Mouse (Mus musculus) common myeloid progenitor, adult 5-6 weeks (primary cell): ENCODE measurements around the gene Ndrg4. TPM values are rescaled to one million over a fixed set of nuclear protein-coding genes. Genes with fewer than 3 reads are reported as not detected.
A peak's percentile ranks its signal among the peaks of the same experiment; 100 is the strongest.

Experiments
- ATAC-seq: replicated peaks from 2 replicates; pipeline ENCODE4 v1.8.0; 2016; ENCODE audit warnings: low read depth, mild to moderate bottlenecking, moderate TSS enrichment, inconsistent platforms; ENCODE audit not compliant: poor library complexity, severe bottlenecking
- total RNA-seq: library from RNA; stranded (forward); fragments of 200-1000, 187-1606 nt; gene quantifications from 2 replicates; pipeline ENCODE4 v1.2.3, GENCODE M21; 2017

Ndrg4 gene
- total RNA-seq, 1 experiment from 2014 or later, result 0.09 TPM

- no peak; the same call in 1 of the 2 replicates for ATAC-seq
Observed at GRCm38 (mm10) chr8:95677591-95678023, 827 bp downstream of the Ndrg4 start.

DNA sequence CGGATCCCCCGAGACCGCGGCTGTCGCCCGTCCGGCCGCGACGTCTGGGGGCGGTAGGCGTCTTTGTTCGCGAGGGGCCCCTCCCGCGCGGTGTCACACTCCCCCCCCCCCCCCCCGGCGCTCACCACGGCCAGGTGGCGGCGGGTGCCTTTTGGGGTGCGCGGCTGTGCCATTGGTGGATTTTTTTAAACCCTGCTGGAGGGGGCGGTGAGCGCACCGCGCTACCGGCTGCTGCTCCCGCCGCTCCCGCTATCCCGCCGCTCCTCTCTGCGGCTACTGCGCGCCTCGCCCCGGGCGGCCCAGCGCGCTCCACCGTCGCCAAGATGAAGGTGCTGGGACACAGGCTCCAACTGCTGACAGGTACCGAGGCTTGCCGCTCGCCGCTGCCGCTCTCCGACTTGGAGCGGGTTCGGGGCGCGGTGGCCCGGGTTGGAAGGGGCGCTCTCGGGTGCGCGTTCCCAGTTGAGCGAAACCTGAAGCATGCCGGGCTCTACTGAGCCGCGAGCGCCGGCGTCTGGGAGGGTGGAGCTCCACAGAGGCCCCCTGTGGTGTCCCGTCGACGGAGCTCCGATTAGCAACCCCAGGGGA is 1.3 kb downstream of the Ndrg4 start:
- ATAC-seq, result peak; percentile 37

- ATAC-seq, result no peak
Observed at GRCm38 (mm10) chr8:95688073-95688672, 11.4 kb downstream of the Ndrg4 start.

GRCm38 (mm10) chr8:95690929-95691541 is 14.3 kb downstream of the Ndrg4 start:
- ATAC-seq, result no peak

DNA sequence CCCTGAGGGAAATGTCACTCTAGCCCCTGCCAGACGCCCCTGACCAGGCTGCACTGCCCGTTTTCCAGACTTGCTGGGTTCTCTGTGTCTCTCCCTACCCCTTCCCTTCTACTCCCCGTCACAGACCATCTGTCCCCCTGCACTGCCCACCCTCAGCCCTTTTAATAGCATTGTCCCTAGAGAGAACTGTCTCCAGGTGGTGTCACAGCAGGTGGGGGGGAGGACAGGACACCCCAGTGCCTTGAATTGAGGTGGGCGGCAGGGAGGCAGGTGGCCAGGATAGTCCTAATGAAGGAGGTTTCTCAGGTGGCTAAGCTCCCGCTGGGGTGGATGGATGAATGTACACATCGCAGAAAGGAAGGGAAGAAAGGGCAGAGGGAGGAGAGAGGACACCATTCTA is 17.9 kb downstream of the Ndrg4 start:
- no peak for ATAC-seq

DNA sequence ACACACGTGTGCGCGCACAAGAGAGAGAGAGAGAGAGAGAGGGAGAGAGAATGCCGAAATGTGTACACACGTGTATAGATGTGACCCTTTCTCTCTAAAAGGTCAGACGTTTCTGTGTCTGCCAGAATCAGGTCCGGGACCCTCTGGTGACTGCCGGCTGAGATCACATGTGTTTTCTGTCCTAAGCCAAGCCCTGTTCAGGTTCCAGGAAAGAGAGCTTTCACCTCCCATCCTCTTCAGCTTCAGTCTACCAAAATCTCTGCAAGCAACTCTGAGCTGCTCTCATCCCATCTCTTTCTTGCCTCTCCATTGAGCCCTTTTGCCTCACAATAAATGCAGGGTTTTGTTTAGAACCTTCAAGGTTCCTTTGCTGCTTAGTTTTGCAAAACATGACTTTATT is 19.9 kb downstream of the Ndrg4 start:
- ATAC-seq, result no peak

DNA sequence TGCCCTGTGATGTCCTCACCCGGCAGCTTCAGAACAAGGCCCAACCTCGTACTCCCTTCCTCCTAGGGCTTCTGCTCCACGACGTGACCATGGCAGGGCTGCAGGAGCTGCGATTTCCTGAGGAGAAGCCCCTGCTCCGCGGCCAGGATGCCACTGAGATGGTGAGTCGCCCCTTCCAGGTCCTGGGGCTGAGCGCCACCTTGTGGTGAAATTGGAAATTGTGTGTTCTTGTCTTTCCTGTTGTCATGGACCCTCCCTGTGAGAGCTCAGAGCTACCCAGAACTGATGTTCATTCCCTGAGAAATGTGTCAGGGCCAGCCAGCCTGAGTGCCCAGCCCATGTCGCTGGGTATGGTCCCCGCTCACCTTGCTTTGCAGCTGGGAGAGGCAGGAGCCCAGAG is 20.3 kb downstream of the Ndrg4 start:
- ATAC-seq, result peak; percentile 95

DNA sequence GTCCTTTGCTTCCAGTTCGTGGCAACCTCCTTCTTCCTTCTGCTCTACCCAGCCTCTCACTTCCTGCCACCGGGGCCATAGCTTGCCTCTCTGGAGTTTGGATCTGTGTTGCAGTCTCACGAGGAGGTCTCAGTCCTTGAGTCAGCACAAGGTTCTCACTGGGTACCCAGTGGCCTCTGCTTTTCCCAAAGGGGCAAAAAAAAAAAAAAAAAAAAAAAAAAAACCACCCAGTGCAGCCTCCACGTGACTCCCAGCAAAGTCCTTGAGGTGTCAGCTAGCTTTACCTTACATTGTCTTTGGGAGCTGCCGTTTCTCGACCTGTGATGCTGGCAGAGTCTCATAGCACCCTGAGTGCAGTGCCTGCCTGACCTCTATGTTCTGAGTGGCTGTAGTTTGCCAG is 21.4 kb downstream of the Ndrg4 start:
- ATAC-seq, result no peak

- ATAC-seq, result no peak
Observed at GRCm38 (mm10) chr8:95700282-95700681, 23.5 kb downstream of the Ndrg4 start.

DNA sequence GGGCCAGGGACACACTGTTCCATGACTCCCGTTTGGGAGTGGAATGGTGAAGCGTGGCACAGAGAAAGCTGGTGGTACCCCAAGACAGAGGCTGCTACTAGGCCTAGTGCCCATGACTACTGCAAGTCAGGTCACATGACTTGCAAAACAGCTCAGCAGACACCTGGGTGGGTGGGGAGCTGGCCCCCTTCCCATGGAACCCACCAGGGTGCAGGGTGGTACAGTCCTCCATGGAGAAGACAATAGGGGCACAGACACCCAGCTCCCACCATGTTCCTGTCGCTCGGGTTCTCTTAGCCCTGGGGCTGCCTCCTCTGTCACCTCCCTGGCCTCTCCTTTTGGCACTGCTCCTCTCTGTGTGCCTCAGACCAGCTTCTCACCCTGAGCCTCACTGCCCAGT is 25.0 kb downstream of the Ndrg4 start:
- no peak for ATAC-seq

GRCm38 (mm10) chr8:95702480-95703446 is 26.0 kb downstream of the Ndrg4 start:
- peak; percentile 93 for ATAC-seq

GRCm38 (mm10) chr8:95703461-95704260 is 26.9 kb downstream of the Ndrg4 start:
- no peak for ATAC-seq

GRCm38 (mm10) chr8:95704538-95704937 is 27.8 kb downstream of the Ndrg4 start:
- no peak for ATAC-seq

DNA sequence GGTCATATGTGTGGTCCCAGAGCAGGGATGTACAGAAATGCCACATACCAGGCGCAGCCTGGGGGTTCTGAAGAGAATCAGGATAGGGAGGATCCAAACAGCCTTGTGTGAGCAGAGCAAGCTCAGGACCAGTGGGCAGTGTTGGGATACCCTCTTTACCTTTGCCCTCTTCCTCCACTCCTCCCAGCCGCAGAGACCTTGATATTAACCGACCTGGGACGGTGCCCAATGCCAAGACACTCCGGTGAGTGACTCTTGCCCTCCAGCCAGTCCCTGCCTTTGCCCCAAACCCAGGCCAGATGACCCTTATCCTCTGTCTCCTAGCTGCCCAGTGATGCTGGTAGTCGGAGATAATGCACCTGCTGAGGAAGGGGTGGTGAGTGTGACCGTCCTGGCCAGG is 32.8 kb downstream of the Ndrg4 start:
- ATAC-seq, result no peak

DNA sequence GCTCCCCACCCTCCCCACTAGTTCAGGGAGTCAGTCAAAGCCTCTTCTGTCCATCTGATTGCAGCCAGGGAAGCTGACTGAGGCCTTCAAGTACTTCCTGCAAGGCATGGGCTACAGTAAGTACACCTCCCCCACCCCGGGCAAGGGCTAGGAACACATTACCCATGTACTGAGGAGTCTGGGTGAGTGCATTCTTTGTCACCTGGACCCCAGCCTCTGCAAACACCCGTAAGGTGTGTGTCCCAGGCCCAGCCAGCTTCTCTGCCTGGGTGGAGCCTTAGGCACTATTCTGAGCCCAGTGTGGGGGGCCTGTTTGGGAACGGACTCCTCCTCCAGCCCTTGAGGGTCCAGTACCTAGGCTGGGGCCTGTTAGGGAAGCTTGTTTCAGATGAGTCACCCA is 34.2 kb downstream of the Ndrg4 start:
- ATAC-seq, result no peak

GRCm38 (mm10) chr8:95712395-95712794 is 35.6 kb downstream of the Ndrg4 start:
- ATAC-seq, result no peak

DNA sequence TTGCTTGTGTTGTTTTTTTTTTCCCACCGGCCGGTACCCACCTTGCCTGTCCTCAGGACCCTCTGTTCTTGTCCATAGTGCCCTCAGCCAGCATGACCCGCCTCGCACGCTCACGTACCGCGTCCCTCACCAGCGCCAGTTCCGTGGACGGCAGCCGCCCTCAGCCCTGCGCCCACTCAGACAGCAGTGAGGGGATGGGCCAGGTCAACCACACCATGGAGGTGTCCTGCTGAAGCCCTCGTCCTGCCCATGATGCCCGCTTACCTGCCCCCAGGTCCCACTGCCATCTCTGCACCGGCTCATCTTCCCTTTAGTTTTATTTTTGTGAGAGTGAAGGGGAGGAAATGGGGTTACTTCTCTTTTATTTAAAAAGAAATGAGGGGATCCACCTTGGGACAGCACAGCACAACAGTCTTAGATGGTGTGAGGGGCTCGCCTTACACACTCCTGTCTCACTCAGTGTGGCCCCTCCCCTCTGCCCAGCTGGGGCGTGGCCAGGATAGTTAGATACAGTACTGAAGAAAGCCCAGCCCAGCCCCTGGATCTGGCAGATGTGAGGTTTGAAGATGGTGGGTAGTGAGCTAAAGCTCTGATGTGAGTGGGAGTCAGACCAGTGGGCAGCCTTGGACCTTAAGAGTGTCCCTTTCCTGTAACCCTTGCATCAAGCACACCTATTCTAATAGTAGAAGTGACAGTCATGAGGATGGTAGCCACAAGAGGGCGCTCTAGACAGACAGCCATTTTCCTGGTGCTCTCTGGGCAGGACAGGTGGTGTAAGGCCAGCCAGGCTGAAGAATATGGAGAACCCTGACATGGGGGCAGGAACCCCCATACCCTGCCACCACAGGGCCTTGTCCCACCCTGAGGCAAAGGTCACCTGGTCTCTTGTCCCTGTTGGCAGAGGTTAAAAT is 36.6 kb downstream of the Ndrg4 start:
- ATAC-seq, result peak; percentile 59

DNA sequence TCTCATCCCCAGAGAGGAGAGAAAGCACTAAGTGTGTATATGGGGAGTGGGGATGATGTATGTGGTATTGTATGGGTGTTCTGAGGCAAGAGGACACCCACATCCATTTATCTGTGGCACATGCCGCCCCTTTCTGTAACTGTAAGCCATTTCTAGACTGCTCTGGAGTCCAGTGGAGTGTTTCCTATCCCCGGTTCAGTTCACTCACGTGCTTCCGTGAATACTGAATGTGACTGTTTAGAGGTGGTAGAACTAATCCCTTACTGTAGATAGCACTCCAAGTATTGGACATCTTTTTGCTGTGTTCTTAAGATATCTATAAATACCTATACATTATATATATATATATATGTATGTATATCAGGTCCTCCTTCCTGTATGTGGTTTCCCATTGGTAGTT is 37.6 kb downstream of the Ndrg4 start:
- no peak for ATAC-seq
